Mouse (Mus musculus): ENCODE measurements around the gene Commd7. TPM values are rescaled to one million over a fixed set of nuclear protein-coding genes. Genes with fewer than 3 reads are reported as not detected.
"Not testable (repeated sequence)": the region's sequence is repeated elsewhere in the genome, so short reads cannot be mapped to it uniquely, and the experiment has no call there.

Gene Commd7
- polyA plus RNA-seq (2016; fragmentation: Nextera tagmentation; extraction: Ambion mirVana), result 71.9 and 75.6 TPM in 2 replicates

DNA sequence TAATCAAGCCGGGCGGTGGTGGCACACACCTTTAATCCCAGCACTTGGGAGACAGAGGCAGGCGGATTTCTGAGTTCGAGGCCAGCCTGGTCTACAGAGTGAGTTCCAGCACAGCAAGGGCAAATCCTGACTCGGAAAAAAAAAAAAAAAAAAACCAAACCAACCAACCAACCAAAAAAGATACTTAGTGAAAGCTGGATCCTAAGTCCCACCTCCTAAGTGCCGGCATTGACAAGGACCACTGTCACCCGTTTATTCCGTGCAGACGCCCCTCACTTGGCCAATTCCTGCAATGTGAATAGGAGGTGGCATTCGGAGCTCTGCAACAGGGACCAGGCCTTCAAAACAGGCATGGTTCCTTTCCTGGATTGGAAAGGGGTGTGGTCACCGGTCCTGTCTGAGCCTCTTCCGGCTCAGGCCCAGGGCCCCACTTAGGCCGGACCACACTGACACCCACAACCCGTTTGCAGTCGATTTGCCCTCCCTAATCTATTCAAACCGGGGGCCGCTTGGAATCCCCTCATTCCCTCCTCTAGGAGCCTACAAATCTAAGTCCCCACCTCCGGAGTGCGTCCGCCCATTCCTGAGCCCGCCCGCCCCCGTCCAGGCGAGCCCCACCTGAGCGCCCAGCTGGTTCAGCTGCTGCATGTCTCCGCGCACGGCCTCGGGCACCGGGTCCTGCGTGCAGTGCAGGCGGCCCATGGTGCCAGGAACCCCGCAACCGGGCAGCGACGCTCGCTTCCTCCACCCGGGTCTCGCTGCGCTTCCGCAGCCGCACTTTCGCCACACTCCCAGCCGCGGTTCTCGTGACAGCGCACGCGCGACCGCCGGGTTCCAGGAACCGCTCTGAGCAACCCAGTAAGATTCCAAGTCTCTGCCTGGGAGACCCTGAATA, at the start of gene Commd7:
Commd7 (minus strand) TSS at position 806 of the 895 bp plus-strand sequence.
- Histone ChIP-seq H3K36me3 (peaks cover 24% of the 10 kb centered on the region), H3K4me3 (peak within 1 kb of the TSS; percentile 93), H3K4me1 (replicated peaks) (peaks cover 15% of the 10 kb centered on the region), H3K27me3 (ENCODE audit: insufficient read depth, poor library complexity, severe bottlenecking) (no peaks in the 10 kb centered on the region), H3K27ac (peak within 1 kb of the TSS; percentile 93), H3K9me3 (no peaks in the 10 kb centered on the region)
- peak; percentile 87 for DNase-seq (ENCODE audit: low spot score)
- 5% methylated on average over 53 of the region's 53 CpGs for WGBS

DNA sequence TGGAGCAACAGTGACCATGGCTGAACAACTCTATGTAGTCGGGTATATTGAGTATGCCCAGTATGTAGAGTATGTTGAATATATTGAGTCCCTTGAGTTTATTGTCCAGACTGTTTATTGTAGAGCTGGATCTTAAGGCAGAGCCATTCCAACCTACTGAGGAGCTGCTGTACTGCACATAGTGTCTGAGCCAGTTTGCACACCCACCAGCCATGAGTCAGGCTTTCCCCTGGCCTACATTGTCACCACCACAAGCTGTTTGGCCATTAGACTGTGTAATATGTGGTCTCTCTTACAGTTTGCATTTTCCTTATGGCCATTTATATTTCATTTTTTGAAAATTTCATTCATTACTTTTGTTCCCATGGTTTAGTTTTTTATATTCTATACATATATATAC, 47.4 kb upstream of the Commd7 start:
- H3K4me1 ChIP-seq (replicated peaks), result no peaks in the 10 kb centered on the region
- H3K9me3 ChIP-seq, result no peaks in the 10 kb centered on the region
- peaks cover 79% of the 10 kb centered on the region for H3K36me3 ChIP-seq
- WGBS, result 100% methylated on average over 1 of the region's 1 CpGs
- no peaks in the 10 kb centered on the region for H3K27me3 ChIP-seq (ENCODE audit: insufficient read depth, poor library complexity, severe bottlenecking)
- DNase-seq (ENCODE audit: low spot score), result no peak
- H3K4me3 ChIP-seq, result no peak overlapping the region
- no peak overlapping the region for H3K27ac ChIP-seq

DNA sequence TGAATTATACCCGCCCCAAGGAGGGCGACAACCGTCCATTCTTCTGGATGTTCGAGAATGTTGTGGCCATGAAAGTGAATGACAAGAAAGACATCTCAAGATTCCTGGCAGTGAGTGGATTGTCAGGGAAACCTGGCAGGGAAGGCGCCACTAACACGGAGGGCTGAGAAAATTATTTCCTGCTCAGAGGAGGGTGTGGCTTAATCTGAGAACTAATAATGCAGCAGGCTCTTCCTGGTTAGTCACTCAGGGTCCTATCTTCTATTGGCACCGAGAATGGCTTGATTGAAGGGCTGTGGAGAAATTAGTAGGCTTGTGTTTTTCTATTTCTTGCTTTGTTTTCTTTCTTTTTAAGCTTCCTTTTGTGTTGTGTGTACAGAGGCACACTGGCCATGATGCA, 45.0 kb upstream of the Commd7 start:
- H3K27me3 ChIP-seq (ENCODE audit: insufficient read depth, poor library complexity, severe bottlenecking), result no peaks in the 10 kb centered on the region
- no peaks in the 10 kb centered on the region for H3K4me1 ChIP-seq (replicated peaks)
- no peaks in the 10 kb centered on the region for H3K9me3 ChIP-seq
- no peak overlapping the region for H3K4me3 ChIP-seq
- WGBS, result 90% methylated on average over 7 of the region's 7 CpGs
- H3K36me3 ChIP-seq, result peaks cover 81% of the 10 kb centered on the region
- DNase-seq (ENCODE audit: low spot score), result no peak
- H3K27ac ChIP-seq, result no peak overlapping the region

DNA sequence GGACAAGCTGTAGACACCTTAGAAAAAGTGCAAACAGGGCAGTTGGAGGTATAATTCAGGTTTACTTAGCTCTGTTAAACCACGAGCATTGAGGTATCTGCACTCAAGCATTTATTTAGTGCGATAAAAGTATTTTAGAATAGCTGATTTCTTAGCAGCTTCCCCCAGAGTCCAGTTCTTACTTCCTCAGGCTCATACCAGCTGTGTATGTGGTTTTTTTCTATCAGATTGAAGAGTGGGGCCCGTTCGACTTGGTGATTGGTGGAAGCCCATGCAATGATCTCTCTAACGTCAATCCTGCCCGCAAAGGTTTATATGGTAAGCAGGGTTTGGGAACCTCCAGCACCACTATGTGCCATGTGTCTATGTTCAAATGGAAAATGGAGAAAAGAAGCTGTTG, 44.4 kb upstream of the Commd7 start:
- Histone ChIP-seq H3K27ac (no peak overlapping the region), H3K36me3 (peaks cover 81% of the 10 kb centered on the region), H3K4me1 (replicated peaks) (no peaks in the 10 kb centered on the region), H3K27me3 (ENCODE audit: insufficient read depth, poor library complexity, severe bottlenecking) (no peaks in the 10 kb centered on the region), H3K9me3 (no peaks in the 10 kb centered on the region), H3K4me3 (no peak overlapping the region)
- no peak for DNase-seq (ENCODE audit: low spot score)
- WGBS, result 94% methylated on average over 6 of the region's 6 CpGs

DNA sequence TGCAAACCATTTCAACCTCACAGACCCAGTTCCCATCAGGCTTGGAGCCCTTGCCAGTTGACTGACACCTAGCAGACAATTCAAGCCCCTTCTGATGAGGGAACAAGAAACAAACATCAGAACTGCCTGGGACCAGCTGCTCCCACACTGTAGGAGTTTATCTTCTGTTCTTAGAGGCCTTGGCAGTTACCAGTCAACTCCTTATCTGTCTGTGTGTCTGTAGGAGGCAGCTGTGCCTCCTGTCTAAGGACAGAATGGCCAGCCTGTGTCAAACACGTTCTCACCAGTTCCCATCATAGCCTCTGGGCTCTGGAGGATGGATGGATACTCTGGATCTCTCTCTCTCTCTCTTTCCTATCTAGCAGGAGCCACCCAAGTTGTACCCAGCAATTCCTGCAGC, 42.8 kb upstream of the Commd7 start:
- peaks cover 72% of the 10 kb centered on the region for H3K36me3 ChIP-seq
- H3K27me3 ChIP-seq (ENCODE audit: insufficient read depth, poor library complexity, severe bottlenecking); H3K9me3 ChIP-seq; H3K27ac ChIP-seq; H3K4me1 ChIP-seq (replicated peaks); H3K4me3 ChIP-seq; DNase-seq (ENCODE audit: low spot score): not testable (repeated sequence)
- WGBS, result 80% methylated on average over 1 of the region's 1 CpGs

DNA sequence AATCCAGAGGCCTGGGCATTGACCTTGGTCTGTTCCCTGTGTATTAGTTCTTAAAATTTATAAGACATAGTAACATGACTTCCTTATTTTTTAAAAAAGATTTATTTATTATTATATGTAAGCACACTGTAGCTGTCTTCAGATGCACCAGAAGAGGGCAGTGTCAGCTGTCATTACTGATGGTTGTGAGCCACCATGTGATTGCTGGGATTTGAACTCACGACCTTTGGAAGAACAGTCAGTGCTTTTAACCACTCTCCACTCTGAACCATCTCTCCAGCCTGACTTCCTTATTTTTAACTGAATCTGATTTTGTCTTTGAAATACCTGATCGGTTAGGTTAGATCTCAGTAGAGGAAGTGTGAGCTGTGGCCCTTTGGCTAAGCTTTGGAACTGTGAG, 40.0 kb upstream of the Commd7 start:
- no peak for DNase-seq (ENCODE audit: low spot score)
- H3K9me3 ChIP-seq, result no peaks in the 10 kb centered on the region
- no peak overlapping the region for H3K27ac ChIP-seq
- 93% methylated on average over 2 of the region's 2 CpGs for WGBS
- no peaks in the 10 kb centered on the region for H3K27me3 ChIP-seq (ENCODE audit: insufficient read depth, poor library complexity, severe bottlenecking)
- no peak overlapping the region for H3K4me3 ChIP-seq
- no peaks in the 10 kb centered on the region for H3K4me1 ChIP-seq (replicated peaks)
- H3K36me3 ChIP-seq, result peaks cover 69% of the 10 kb centered on the region

DNA sequence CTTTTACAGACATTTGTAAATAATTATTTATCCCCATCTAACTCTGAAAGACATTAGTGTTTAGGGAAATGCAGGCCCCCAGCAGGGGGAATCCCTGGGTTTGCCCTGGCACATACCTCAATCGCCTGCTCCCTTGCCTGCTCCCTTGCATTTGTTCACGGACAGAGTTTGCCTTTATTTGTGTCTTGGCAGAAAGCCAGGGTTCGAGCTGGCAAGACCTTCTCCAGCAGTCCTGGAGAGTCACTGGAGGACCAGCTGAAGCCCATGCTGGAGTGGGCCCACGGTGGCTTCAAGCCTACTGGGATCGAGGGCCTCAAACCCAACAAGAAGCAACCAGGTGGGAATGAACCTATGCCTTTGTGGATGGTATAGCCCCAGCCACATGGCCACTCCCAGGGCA, 37.5 kb upstream of the Commd7 start:
- WGBS, result 88% methylated on average over 5 of the region's 5 CpGs

DNA sequence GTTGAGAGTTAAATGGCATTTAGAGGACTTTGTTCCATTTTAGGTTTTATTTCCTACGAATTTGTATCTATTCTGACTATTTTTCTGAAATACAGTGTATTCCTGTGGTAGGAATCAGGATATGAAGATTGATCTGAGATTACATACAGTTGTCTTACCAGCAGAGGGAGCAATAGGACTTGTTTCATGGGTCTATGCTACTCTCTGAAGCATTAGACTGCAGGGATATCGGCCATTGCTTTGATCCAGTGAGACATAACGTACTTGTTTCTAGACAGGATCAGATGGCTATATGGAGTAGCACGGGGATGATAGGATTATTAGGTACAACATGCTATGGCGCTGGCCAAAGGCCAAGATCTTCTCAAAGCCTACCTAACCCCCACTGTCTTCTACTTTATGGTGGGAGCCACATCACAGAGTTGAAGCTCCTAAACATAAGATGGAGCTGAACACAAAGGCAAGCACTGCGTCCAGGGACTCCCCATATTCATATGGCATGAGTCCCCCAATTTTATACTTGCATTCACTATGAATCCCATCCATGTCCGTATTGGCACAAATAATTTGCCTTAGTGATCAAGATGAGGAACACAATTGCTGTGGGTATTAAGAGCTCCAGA, 36.3 kb upstream of the Commd7 start:
- Histone ChIP-seq H3K4me3 (no peak overlapping the region), H3K4me1 (replicated peaks) (no peaks in the 10 kb centered on the region), H3K27me3 (ENCODE audit: insufficient read depth, poor library complexity, severe bottlenecking) (no peaks in the 10 kb centered on the region), H3K36me3 (peaks cover 69% of the 10 kb centered on the region), H3K9me3 (no peaks in the 10 kb centered on the region), H3K27ac (no peak overlapping the region)
- 78% methylated on average over 7 of the region's 7 CpGs for WGBS
- no peak for DNase-seq (ENCODE audit: low spot score)

More for the DNA sequence above, 37.5 kb upstream of the Commd7 start:
- no peak for DNase-seq (ENCODE audit: low spot score)
- H3K27ac ChIP-seq, result no peak overlapping the region
- no peak overlapping the region for H3K4me3 ChIP-seq
- H3K36me3 ChIP-seq, result peaks cover 67% of the 10 kb centered on the region
- no peaks in the 10 kb centered on the region for H3K9me3 ChIP-seq
- H3K27me3 ChIP-seq (ENCODE audit: insufficient read depth, poor library complexity, severe bottlenecking), result no peaks in the 10 kb centered on the region
- no peaks in the 10 kb centered on the region for H3K4me1 ChIP-seq (replicated peaks)

DNA sequence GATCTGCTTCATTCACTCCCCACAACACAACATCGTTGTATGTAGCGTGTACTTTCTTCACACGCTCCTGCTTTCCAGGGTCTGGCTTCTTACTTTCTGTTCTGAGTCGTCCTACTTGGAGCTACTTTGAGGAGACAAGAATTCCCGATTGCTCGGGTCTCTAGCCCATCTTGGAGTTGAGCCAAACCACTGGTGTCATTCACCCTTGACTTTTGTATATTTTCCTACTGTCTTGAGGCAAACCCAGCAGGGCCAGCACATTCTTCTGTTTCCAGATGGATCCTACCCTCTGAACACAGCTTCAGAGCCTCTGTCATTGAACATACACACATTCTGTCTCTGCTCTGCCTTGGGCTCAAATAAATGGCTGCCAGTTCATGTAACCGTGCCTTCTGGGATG, 32.8 kb upstream of the Commd7 start:
- DNase-seq (ENCODE audit: low spot score), result no peak
- Histone ChIP-seq H3K36me3 (peaks cover 77% of the 10 kb centered on the region), H3K27ac (no peak overlapping the region), H3K4me3 (no peak overlapping the region), H3K9me3 (no peaks in the 10 kb centered on the region), H3K27me3 (ENCODE audit: insufficient read depth, poor library complexity, severe bottlenecking) (no peaks in the 10 kb centered on the region), H3K4me1 (replicated peaks) (peaks cover 10% of the 10 kb centered on the region)
- 94% methylated on average over 7 of the region's 7 CpGs for WGBS

DNA sequence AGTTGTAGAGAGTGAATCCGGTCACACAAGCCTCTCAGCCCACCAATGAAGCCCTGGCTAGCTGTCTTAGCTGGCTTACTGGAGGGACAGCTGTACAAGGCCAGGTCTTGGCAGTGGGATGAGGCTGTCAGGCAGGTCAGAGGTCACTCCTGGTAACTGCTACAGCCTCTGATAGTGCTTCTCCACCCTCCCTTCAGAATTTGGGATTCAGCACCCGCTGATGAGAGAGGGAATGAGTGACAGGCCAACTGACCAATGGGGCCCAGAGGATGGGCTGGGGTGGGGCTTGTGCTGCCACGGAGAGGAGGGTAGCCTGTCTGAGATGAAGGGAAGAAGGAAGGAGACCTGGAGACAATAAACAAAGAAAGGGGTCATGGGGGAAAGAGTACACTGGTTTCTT, 28.0 kb upstream of the Commd7 start:
- Histone ChIP-seq H3K4me3 (no peak overlapping the region), H3K36me3 (peaks cover 41% of the 10 kb centered on the region), H3K4me1 (replicated peaks) (peaks cover 10% of the 10 kb centered on the region), H3K9me3 (no peaks in the 10 kb centered on the region), H3K27ac (peak overlapping the region; percentile 9; the same call in 1 of the 2 replicates), H3K27me3 (ENCODE audit: insufficient read depth, poor library complexity, severe bottlenecking) (no peaks in the 10 kb centered on the region)
- WGBS, result 38% methylated on average over 3 of the region's 3 CpGs
- DNase-seq (ENCODE audit: low spot score), result peak; percentile 48

DNA sequence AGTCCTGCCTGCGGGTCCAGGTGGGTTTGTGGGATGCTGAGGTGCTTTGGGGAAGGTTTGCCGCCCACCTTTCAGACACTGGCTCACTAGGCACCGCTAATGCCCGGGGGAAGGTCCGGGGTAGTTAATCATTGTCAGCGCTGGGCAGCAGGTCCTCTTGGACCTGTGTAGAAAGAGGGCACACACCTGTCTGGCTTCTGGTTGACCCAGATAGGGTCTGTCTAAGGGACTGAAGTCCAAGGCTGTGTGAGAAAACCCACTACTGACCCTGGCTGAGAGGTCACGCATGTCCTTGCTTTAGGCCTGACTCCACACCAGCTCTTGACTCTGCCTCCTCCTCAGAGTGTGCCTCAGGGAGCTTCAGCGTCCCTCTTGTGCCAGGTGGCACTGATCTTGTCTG, 25.1 kb upstream of the Commd7 start:
- H3K27ac ChIP-seq; DNase-seq (ENCODE audit: low spot score); H3K9me3 ChIP-seq; H3K27me3 ChIP-seq (ENCODE audit: insufficient read depth, poor library complexity, severe bottlenecking); H3K4me3 ChIP-seq: not testable (repeated sequence)
- WGBS, result 92% methylated on average over 8 of the region's 8 CpGs
- Histone ChIP-seq H3K4me1 (replicated peaks) (peaks cover 21% of the 10 kb centered on the region), H3K36me3 (peaks cover 22% of the 10 kb centered on the region)

DNA sequence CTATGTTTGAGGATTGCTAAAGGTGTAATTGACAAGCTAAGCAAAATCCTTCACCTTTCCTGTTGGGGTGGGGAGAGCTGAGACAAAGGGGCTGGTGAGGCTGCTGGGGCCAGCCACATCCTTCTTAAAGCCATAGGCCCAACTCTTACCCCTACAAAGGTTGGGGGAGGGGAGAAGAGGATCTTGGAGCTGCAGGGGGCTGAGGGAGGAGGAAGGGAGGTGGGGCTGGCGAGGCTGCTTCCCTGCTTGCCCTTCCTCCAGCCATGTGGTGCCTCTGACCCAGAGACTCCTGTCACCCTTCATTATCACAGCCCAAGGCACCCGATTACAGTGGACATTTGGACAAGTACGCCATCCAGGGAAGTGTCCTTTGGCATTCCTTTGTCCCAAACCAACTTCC, 19.1 kb upstream of the Commd7 start:
- DNase-seq (ENCODE audit: low spot score), result no peak
- H3K4me3 ChIP-seq, result no peak overlapping the region
- H3K4me1 ChIP-seq (replicated peaks), result peaks cover 44% of the 10 kb centered on the region
- peak overlapping the region; percentile 64; the same call in 1 of the 2 replicates for H3K27ac ChIP-seq
- 28% methylated on average over 3 of the region's 3 CpGs for WGBS
- no peaks in the 10 kb centered on the region for H3K9me3 ChIP-seq
- H3K27me3 ChIP-seq (ENCODE audit: insufficient read depth, poor library complexity, severe bottlenecking), result peaks cover 25% of the 10 kb centered on the region
- peaks cover 7% of the 10 kb centered on the region for H3K36me3 ChIP-seq

DNA sequence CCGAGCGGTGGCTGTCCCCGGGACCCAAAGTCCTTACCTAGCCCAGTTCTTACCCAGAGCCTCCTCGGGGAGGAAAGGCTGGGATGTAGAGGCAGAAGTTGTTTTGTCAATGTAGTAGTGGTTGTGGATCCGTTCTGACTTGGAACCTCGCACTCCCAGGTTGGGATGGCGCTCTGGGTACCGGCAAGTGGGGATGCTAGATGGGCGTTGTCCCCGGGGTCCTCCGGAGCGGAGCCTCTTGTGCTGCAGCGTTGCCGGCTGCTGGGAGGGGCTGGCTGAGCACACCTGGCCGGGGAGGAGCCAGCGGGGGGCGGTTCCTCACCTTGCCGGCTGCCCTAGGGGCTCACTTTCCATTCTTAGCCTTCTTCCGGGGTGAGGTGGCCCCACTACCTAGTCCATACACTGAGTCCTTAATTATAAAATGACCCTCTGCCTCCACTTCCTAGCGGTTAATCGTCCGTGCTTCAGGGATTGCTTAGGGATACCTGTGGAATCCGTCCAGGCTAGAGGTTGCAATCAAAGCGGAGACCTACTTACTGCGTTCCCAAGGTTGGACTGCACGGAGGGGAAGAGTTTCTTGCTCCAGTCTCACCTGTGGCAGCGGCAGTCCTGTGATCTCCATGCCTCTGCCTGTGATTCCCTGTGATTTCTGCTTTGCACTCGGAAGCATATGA, 17.6 kb upstream of the Commd7 start:
- no peak for DNase-seq (ENCODE audit: low spot score)
- Histone ChIP-seq H3K36me3 (peaks cover 7% of the 10 kb centered on the region), H3K4me3 (peak overlapping the region; percentile 71), H3K4me1 (replicated peaks) (peaks cover 44% of the 10 kb centered on the region), H3K27me3 (ENCODE audit: insufficient read depth, poor library complexity, severe bottlenecking) (peaks cover 25% of the 10 kb centered on the region), H3K9me3 (no peaks in the 10 kb centered on the region), H3K27ac (peak overlapping the region; percentile 94)
- 1% methylated on average over 28 of the region's 28 CpGs for WGBS
